Mouse (Mus musculus): ENCODE results near the gene Dglucy.

GRCm38 (mm10) chr12:100928286-100928685 lies 149.4 kb downstream of the Dglucy start:
- TF ChIP-seq ZNF384 (IDR thresholded peaks at IDR 0.05; ENCODE audit: low read depth, low read length) (no peak), CHD2 (IDR thresholded peaks at IDR 0.05; ENCODE audit: low read depth, low read length) (no peak), ZC3H11A (IDR thresholded peaks at IDR 0.05; ENCODE audit: borderline replicate concordance, low read depth, low read length) (no peak), MAFK (IDR thresholded peaks at IDR 0.05; ENCODE audit: insufficient read depth, low read depth, low read length) (no peak)
